Mouse (Mus musculus) testis, adult 2 months (tissue): ENCODE measurements around the gene Sclt1.

ENCODE experiments used
- CTCF ChIP-seq: fragments of 200-500 bp; IDR thresholded peaks from 2 replicates; pipeline ENCODE4 v1.5.1; 2012; ENCODE audit warnings: low read depth, mild to moderate bottlenecking, inconsistent platforms, low read length, moderate library complexity; ENCODE audit not compliant: control insufficient read depth, insufficient read depth, insufficient replicate concordance
- POLR2A ChIP-seq: fragments of 200-500 bp; IDR thresholded peaks from 2 replicates; pipeline ENCODE4 v1.6.1; 2012; ENCODE audit warnings: low read depth, mild to moderate bottlenecking, inconsistent platforms, low read length, moderate library complexity; ENCODE audit not compliant: control insufficient read depth

DNA sequence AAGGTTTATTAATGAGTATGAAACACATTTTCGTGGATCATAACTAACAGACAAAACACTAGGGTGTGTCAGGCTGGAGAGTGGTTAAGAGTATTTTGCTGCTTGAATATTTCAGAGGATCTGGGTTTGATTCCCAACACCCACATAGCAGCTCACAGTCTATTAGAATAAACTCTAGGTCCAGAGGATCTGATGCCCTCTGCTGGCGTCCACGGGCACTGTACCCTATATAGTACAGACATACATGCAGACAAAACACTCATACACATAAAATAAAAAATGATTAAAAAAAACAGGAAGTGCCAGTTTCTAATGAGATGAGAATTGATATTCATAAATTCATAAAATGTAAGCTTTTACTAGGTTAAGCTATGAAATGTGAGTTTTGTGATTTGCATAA, 130.1 kb downstream of the Sclt1 start:
- no peak for TF ChIP-seq POLR2A
- TF ChIP-seq CTCF = no peak
